Mouse (Mus musculus) olfactory bulb, adult 2 months (tissue): ENCODE results near the gene Ppp1r1c. TPM values are rescaled to one million over a fixed set of nuclear protein-coding genes. Genes with fewer than 3 reads are reported as not detected.

Source experiments
- H3K27ac ChIP-seq: fragments of 200-500 bp; 2 replicates; pipeline ENCODE4 v1.5.1; 2012; ENCODE audit warnings: low read depth, low read length; ENCODE audit not compliant: insufficient read depth
- H3K4me1 ChIP-seq: fragments of 200-500 bp; 2 replicates; pipeline ENCODE4 v1.6.1; 2012; ENCODE audit warnings: low read length; ENCODE audit not compliant: control insufficient read depth, insufficient read depth
- H3K4me3 ChIP-seq: fragments of 200-500 bp; 2 replicates; pipeline ENCODE4 v1.5.1; 2012; ENCODE audit warnings: mild to moderate bottlenecking, low read depth, low read length, moderate library complexity; ENCODE audit not compliant: insufficient read depth
- CTCF ChIP-seq: fragments of 200-500 bp; IDR thresholded peaks from 2 replicates; pipeline ENCODE4 v1.5.1; 2012; ENCODE audit warnings: low read depth, mild to moderate bottlenecking, low read length, moderate library complexity; ENCODE audit not compliant: insufficient read depth
- POLR2A ChIP-seq: fragments of 200-500 bp; IDR thresholded peaks from 2 replicates; pipeline ENCODE4 v1.6.1; 2012; ENCODE audit warnings: mild to moderate bottlenecking, low read depth, low read length, moderate library complexity; ENCODE audit not compliant: insufficient read depth
- WGBS: fragments of 180-500 bp; shearing (Covaris S2); methylation state at CpG from one replicate; pipeline ENCODE4 v1.1.7; 2018; 5-methylcytosine and 5-hydroxymethylcytosine counted together
- polyA plus RNA-seq: library from polyadenylated mRNA; stranded (reverse); fragments of >200 nt; gene quantifications from 2 replicates; pipeline ENCODE4 v1.2.4, GENCODE M21; 2012; ENCODE audit warnings: low replicate concordance; ENCODE audit not compliant: missing spikeins, insufficient read depth, insufficient read length

Gene Ppp1r1c
- polyA plus RNA-seq, 1 experiment, result not detected

DNA sequence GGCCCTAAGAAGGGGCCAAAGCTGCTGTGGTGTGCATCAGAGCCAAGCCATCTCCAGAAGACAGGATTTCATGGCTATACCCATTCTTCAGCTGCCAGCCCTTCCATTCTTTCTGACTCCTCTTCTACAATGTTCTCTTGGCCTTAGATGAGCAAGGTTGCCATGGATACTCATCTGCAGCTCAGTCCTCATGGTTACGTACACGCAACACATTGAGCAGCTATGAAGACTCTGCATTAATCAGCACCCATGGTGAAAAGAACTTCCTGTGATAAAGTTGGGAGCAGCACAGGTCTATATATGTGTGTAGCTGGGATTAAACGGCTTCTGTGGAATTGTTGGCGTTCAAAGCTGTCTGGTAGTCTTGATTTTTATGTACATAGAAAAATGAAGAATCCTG lies 24.3 kb upstream of the Ppp1r1c start:
- TF ChIP-seq POLR2A (no peak), CTCF (no peak)
- no peak overlapping the region for H3K27ac ChIP-seq
- 75% methylated on average over 4 of the region's 4 CpGs for WGBS
- no peak overlapping the region for H3K4me3 ChIP-seq
- H3K4me1 ChIP-seq, result no peaks in the 10 kb centered on the region

- no peaks in the 10 kb centered on the region for H3K4me1 ChIP-seq
- WGBS, result 84% methylated on average over 3 of the region's 3 CpGs
- no peak for TF ChIP-seq CTCF
- TF ChIP-seq POLR2A, result no peak
- H3K4me3 ChIP-seq, result no peak overlapping the region
- H3K27ac ChIP-seq, result no peak overlapping the region
Observed at GRCm38 (mm10) chr2:79690838-79691237, 16.7 kb upstream of the Ppp1r1c start.

DNA sequence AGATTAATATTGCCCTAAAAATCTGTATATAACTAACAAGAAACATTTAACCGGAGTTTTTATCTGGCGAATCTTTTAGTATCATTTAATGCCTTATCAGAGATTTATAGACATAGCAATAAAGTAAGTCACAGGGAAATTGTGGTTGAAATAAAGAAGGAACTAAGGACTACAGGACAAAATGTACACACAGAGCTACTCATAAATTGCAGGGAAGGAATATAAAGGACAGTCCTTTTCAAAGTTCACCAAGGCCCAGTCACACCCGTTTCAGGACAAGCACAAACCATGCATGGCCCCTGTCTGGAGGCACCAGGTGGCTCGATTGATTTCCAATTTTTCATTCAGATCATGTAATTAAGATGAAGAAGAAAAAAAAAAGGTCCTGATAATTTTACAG lies 12.4 kb upstream of the Ppp1r1c start:
- no peak for TF ChIP-seq CTCF
- peaks cover 3% of the 10 kb centered on the region; the same call in 1 of the 2 replicates for H3K4me1 ChIP-seq
- H3K27ac ChIP-seq, result no peak overlapping the region
- no peak overlapping the region for H3K4me3 ChIP-seq
- WGBS, result 93% methylated on average over 4 of the region's 4 CpGs

GRCm38 (mm10) chr2:79695939-79696338 lies 11.6 kb upstream of the Ppp1r1c start:
- H3K4me3 ChIP-seq, result no peak overlapping the region
- H3K4me1 ChIP-seq, result peaks cover 3% of the 10 kb centered on the region; the same call in 1 of the 2 replicates
- TF ChIP-seq CTCF, result no peak
- no peak for TF ChIP-seq POLR2A
- WGBS, result 94% methylated on average over 12 of the region's 12 CpGs
- H3K27ac ChIP-seq, result no peak overlapping the region

GRCm38 (mm10) chr2:79696478-79697230 lies 10.9 kb upstream of the Ppp1r1c start:
- TF ChIP-seq CTCF, result no peak
- no peak for TF ChIP-seq POLR2A
- Histone ChIP-seq H3K4me3 (no peak overlapping the region), H3K27ac (no peak overlapping the region), H3K4me1 (peaks cover 3% of the 10 kb centered on the region; the same call in 1 of the 2 replicates)
- WGBS, result 81% methylated on average over 10 of the region's 10 CpGs

DNA sequence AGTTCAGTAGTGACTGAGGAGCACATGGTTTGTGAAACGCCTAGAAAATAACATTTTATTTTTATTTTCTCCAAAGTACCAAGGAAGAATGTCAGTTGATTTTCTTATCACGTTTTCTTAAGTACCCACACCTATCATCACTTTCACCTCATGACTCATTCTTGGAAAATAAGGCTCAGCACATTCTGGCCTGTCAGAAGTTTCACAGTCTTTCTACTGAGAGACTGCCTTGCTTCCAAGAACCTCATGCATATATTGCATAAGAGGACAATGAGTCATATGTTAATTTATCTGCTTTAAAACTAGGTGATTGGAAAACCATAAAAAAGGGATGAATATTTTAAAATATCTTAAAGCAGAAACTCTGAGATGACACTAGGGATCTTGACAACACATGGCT lies 9.4 kb upstream of the Ppp1r1c start:
- Histone ChIP-seq H3K27ac (no peak overlapping the region), H3K4me1 (peaks cover 3% of the 10 kb centered on the region; the same call in 1 of the 2 replicates), H3K4me3 (no peak overlapping the region)
- 65% methylated on average over 2 of the region's 2 CpGs for WGBS
- TF ChIP-seq POLR2A (no peak), CTCF (no peak)

DNA sequence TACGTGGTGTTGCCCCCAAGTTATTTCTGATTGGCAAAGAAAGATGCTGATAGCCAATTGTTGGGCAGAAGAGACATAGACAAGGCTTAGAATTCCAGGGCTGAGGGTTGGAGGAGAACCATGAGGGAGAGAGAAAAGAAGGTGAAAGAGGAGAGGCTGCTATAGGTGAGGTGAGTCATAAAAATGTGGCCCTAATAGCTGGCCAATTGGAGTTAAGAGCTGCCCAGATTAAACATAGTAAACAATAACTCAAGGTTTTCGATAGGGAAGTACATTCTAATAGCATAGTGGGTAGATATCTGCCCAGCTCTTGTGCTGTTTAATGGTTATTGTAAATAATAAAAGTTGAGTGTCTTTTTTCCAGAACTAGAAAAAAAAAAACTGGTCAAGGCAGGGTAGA lies 2.8 kb upstream of the Ppp1r1c start:
- TF ChIP-seq POLR2A, result no peak
- no peak for TF ChIP-seq CTCF
- Histone ChIP-seq H3K4me1 (no peaks in the 10 kb centered on the region), H3K27ac (no peak overlapping the region), H3K4me3 (no peak overlapping the region)
- 92% methylated on average over 2 of the region's 2 CpGs for WGBS

DNA sequence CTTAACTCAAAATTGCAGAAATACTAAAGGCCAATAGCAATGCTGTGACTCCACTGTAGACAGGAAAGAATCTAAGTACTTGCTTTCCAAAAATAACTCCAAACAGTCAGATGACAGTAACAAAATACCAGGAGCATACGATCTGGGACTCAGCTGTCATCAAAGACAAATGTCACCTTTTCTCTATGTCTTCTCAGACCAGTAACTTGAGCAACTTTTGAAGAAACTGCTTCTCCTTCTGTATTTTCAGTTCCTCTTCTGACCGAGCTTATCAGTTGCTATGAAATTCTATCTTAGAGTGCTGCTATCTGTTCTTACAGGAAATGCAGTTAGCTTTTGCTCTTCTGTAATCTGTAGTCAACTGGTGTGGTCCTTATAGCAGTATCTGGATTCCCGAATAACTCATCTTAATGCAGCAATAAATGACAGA lies 6.1 kb downstream of the Ppp1r1c start:
- no peaks in the 10 kb centered on the region for H3K4me1 ChIP-seq
- no peak for TF ChIP-seq CTCF
- TF ChIP-seq POLR2A, result no peak
- no peak overlapping the region for H3K27ac ChIP-seq
- H3K4me3 ChIP-seq, result no peak overlapping the region
- WGBS, result 81% methylated on average over 3 of the region's 3 CpGs

- TF ChIP-seq CTCF (no peak), POLR2A (no peak)
- H3K4me3 ChIP-seq, result no peak overlapping the region
- 92% methylated on average over 6 of the region's 6 CpGs for WGBS
- no peaks in the 10 kb centered on the region for H3K4me1 ChIP-seq
- H3K27ac ChIP-seq, result no peak overlapping the region
Observed at GRCm38 (mm10) chr2:79714745-79715144, 7.2 kb downstream of the Ppp1r1c start.

DNA sequence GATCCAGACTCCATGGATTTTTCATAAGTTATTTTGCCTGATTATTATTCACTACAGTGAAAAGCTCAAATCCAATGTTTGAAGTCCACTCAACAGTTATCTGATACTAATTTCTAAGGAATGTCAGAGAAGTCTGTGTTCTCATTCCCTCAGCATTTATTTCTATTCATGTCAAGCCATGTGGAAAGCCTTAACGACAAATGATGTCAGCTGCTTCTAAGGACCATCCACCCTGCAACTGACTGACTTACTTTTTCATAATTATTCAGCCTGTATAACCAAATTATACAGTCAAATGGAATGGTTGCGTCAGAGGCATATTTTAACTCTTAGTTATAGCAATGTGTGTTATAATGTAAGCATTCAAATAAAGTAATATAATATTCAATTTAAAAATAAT lies 8.3 kb downstream of the Ppp1r1c start:
- Histone ChIP-seq H3K4me1 (no peaks in the 10 kb centered on the region), H3K27ac (no peak overlapping the region), H3K4me3 (no peak overlapping the region)
- WGBS, result 58% methylated on average over 2 of the region's 2 CpGs
- TF ChIP-seq POLR2A (no peak), CTCF (no peak)
